Comparison of ENCODE assay signal across 8 mouse cellular contexts in the genomic region with DNA sequence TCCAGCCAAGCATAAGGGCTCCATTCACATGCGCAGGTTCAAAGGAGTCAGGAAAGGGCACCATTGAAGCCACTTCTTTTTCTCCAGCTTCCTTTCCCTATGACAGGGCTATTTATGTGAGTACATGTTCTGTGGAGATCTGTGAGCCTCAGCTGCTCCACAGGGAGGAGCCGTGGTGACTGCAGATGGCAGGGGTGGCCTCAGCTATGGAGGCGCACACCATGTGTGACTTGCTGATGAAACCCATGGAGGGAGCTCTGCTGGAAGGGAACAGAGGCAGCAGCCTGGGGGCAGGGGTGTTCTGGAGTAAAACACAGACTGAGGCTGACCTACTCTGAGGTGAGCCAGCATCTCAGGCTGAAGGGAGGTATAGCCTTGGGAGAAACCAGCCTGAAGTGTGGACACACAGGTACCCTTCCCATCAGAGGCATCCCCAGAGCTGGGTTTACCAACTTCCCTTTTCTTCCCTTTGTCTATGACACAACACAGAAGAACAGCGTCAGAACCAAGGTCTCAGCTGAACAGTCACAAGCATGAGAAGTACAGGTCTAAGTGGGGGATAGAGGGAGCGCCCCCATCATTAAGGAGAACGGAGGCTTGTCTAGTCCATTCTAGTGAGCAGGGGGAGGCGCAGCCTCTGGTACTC. TPM values are rescaled to one million over a fixed set of nuclear protein-coding genes. Genes with fewer than 3 reads are reported as not detected.
A peak's percentile ranks its signal among the peaks of the same experiment; 100 is the strongest.
DNase-seq lines count a peak whose midpoint lies in the region; ATAC-seq lines count a peak whose summit lies in the region.

No protein-coding gene starts in this region.

- intact Hi-C loops in heart, postnatal 25 days (cut with DNase I), result loop anchor here (1.0 to 5.0 kb wide), 2 partner anchors 13 to 35 kb away; partner anchors contain the start of gene Coro1c

- H3K4me3 ChIP-seq in heart, embryonic 15.5 days, result no peak overlapping the region
- no peak overlapping the region for H3K4me3 ChIP-seq in hindbrain, embryonic 14.5 days (replicated peaks; ENCODE audit: low read length)

- peaks cover 74% of the 10 kb centered on the region for H3K4me1 ChIP-seq in heart, embryonic 15.5 days (replicated peaks)
- H3K4me1 ChIP-seq in hindbrain, embryonic 14.5 days (replicated peaks; ENCODE audit: control insufficient read depth, insufficient read depth, low read length), result peaks cover 62% of the 10 kb centered on the region

- H3K27ac ChIP-seq in heart, embryonic 15.5 days, result peak overlapping the region; percentile 90
- peak overlapping the region; percentile 99 for H3K27ac ChIP-seq in hindbrain, embryonic 14.5 days

- H3K27me3 ChIP-seq in heart, embryonic 15.5 days, result no peaks in the 10 kb centered on the region
- no peaks in the 10 kb centered on the region for H3K27me3 ChIP-seq in hindbrain, embryonic 14.5 days (ENCODE audit: control insufficient read depth, insufficient read depth, low read length)

- H3K4me2 ChIP-seq in heart, embryonic 15.5 days, result no peak overlapping the region
- H3K4me2 ChIP-seq in hindbrain, embryonic 14.5 days (replicated peaks), result no peak overlapping the region

- no peak overlapping the region for H3K9ac ChIP-seq in heart, embryonic 15.5 days
- 0 out of 2 replicates have a peak overlapping the region, but pooled peaks have one; percentile 26 for H3K9ac ChIP-seq in hindbrain, embryonic 14.5 days

- H3K9me3 ChIP-seq in heart, embryonic 15.5 days (replicated peaks), result no peaks in the 10 kb centered on the region
- no peaks in the 10 kb centered on the region for H3K9me3 ChIP-seq in hindbrain, embryonic 14.5 days (ENCODE audit: control insufficient read depth, low read length)

- peaks cover 11% of the 10 kb centered on the region; the same call in 1 of the 2 replicates for H3K36me3 ChIP-seq in heart, embryonic 15.5 days
- H3K36me3 ChIP-seq in hindbrain, embryonic 14.5 days (replicated peaks; ENCODE audit: control insufficient read depth, insufficient read depth), result peaks cover 8% of the 10 kb centered on the region; the same call in 1 of the 2 replicates

- ATAC-seq in heart, embryonic 15.5 days (replicated peaks; ENCODE audit: insufficient number of reproducible peaks, insufficient read depth, low FRiP score, low read depth), result no peak
- no peak for ATAC-seq in hindbrain, embryonic 14.5 days (ENCODE audit: low FRiP score)

- WGBS in heart, embryonic 15.5 days, result 72% methylated on average over 7 of the region's 7 CpGs
- WGBS in hindbrain, embryonic 14.5 days, result 56% methylated on average over 7 of the region's 7 CpGs

- DNase-seq in heart, postnatal 25 days (ENCODE audit: low spot score), result no peak
- DNase-seq in brain, adult 2 months (ENCODE audit: low read depth, low spot score), result peak; percentile 86
- DNase-seq in hindbrain, embryonic 14.5 days (ENCODE audit: low spot score), result no peak
- DNase-seq in lung, postnatal 36 days, result peak; percentile 40
- DNase-seq in ovary, postnatal 14 days (ENCODE audit: low spot score), result no peak
- DNase-seq in kidney, postnatal 36 days, result no peak
- no peak for DNase-seq in thymus, postnatal 14 days

RNA-seq across cellular contexts. Expression of gene Coro1c, which starts 36.5 kb away (rescaled TPM):
- polyA plus RNA-seq in heart, embryonic 15.5 days (2015; fragmentation: Nextera tagmentation; extraction: Ambion mirVana), result 72.7 and 95.4 TPM in 2 replicates
- total RNA-seq in heart, postnatal 25 days (2021), result 10 to 100 TPM; 34.5 to 35.2 TPM
- 172 and 177 TPM in 2 replicates for polyA plus RNA-seq in hindbrain, embryonic 14.5 days (2014; fragmentation: Nextera tagmentation; extraction: Ambion mirVana)

RNA-seq across cellular contexts. Expression of gene Selplg, which starts 39.6 kb away (rescaled TPM):
- 2.7 and 18.4 TPM in 2 replicates for polyA plus RNA-seq in heart, embryonic 15.5 days (2015; fragmentation: Nextera tagmentation; extraction: Ambion mirVana)
- total RNA-seq in heart, postnatal 25 days (2021), result 1 to 10 TPM; 2.4 to 3.6 TPM
- polyA plus RNA-seq in hindbrain, embryonic 14.5 days (2014; fragmentation: Nextera tagmentation; extraction: Ambion mirVana), result 1.6 and 2.4 TPM in 2 replicates

Comparison
In these comparisons a context has a peak if more than half of its experiments do, and no peak if none do; other contexts are left out.
1. DNase-seq: peak in brain, adult 2 months (single experiment) and lung, postnatal 36 days (single experiment); none in heart, postnatal 25 days (single experiment), hindbrain, embryonic 14.5 days (single experiment), ovary, postnatal 14 days (single experiment), kidney, postnatal 36 days (0 of 2) and thymus, postnatal 14 days (single experiment).